Mouse (Mus musculus) left cerebral cortex, adult 11 months (tissue): ENCODE data around the gene Epb41l4b.

ENCODE experiments used
- DNase-seq: peaks from one replicate; pipeline ENCODE4 v3.0.0; 2022; ENCODE audit warnings: low spot score

Epb41l4b gene

DNA sequence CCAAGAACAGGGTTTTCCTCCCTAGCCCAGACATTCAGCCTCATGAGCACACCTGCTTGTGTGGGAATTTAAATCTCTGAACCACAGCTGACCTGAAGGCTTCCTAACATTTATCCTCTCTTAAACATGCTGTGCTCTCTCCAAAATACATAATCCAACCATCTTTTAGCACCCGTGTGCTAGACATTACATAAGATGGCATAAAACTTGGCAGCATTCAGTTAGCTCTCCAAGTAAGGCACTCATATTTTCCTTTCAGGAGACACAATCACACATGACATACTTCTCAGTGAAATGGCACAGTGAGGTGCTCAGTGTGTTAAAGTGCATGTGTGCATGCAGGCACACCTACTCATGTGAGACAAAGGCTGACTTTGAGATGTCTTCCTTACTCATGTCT, 200.7 kb downstream of the Epb41l4b start:
- DNase-seq, result no peak
